Mouse (Mus musculus) limb, embryonic 13.5 days (tissue): ENCODE results near the gene Fam19a3. TPM values are rescaled to one million over a fixed set of nuclear protein-coding genes. Genes with fewer than 3 reads are reported as not detected.

Experiments used
- ATAC-seq: fragments of 200-750 bp; cut with Nextera tagmentation; 2 replicates; pipeline ENCODE4 v1.8.0; 2017; ENCODE audit warnings: low read depth, moderate number of reproducible peaks, moderate TSS enrichment; ENCODE audit not compliant: low FRiP score
- H3K27ac ChIP-seq: fragments of 300-500 bp; sonication (generic); 2 replicates; pipeline ENCODE4 v1.5.1; 2015; ENCODE audit warnings: inconsistent platforms, mild to moderate bottlenecking, moderate library complexity
- H3K27me3 ChIP-seq: fragments of 300-500 bp; sonication (generic); 2 replicates; pipeline ENCODE4 v1.6.1; 2015; ENCODE audit warnings: mild to moderate bottlenecking, inconsistent platforms
- H3K36me3 ChIP-seq: fragments of 300-500 bp; sonication (generic); 2 replicates; pipeline ENCODE4 v1.6.1; 2015; ENCODE audit warnings: inconsistent platforms, mild to moderate bottlenecking, moderate library complexity
- H3K4me1 ChIP-seq: fragments of 300-500 bp; sonication (generic); 2 replicates; pipeline ENCODE4 v1.6.1; 2015; ENCODE audit warnings: inconsistent platforms
- H3K4me2 ChIP-seq: fragments of 300-500 bp; sonication (generic); replicated peaks from 2 replicates; pipeline ENCODE4 v1.6.1; 2015; ENCODE audit warnings: inconsistent platforms, mild to moderate bottlenecking, moderate library complexity
- H3K4me3 ChIP-seq: fragments of 300-500 bp; sonication (generic); 2 replicates; pipeline ENCODE4 v1.5.1; 2015; ENCODE audit warnings: moderate library complexity, mild to moderate bottlenecking, inconsistent platforms
- H3K9ac ChIP-seq: fragments of 300-500 bp; sonication (generic); 2 replicates; pipeline ENCODE4 v1.6.1; 2015; ENCODE audit warnings: mild to moderate bottlenecking, inconsistent platforms
- H3K9me3 ChIP-seq: fragments of 300-500 bp; sonication (generic); 2 replicates; pipeline ENCODE4 v1.6.1; 2016; ENCODE audit warnings: inconsistent platforms
- WGBS: fragments of 180-500 bp; shearing (Covaris S2); methylation state at CpG from one replicate; pipeline ENCODE4 v1.1.7; 2015; 5-methylcytosine and 5-hydroxymethylcytosine counted together
- polyA plus RNA-seq: library from polyadenylated mRNA; unstranded; fragments of >200 nt; fragmentation: Nextera tagmentation; extraction: Ambion mirVana; gene quantifications from 2 replicates; pipeline ENCODE4 v1.2.1, GENCODE M21; 2015

Fam19a3 gene
- polyA plus RNA-seq, 1 experiment from 2014 or later = 0.23 TPM

DNA sequence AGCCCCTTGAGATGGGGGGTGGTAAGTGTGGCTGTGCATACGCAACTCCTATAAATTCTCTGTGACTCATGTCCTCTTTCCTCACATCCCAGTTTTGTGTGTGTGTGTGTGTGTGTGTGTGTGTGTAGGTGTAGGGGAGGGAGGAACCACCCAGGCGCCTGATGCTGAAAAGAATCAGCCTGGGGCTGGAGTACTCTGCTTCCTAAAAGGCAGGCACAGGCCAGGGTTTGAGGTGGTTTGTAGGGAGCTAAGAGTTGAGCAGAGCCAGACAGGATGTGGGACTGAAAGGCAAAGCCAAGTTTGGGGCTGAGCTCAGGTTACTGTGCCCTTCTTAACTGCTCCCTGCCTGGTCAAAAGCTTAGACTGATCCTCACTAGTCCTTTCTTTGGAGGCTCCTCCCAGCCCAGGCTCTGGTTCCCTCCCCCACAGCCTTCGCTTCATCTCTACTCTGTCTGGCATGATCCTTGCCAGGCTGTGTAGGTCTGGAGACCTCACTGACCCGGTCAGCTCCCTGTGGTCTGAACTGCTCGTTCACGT lies 8.8 kb upstream of the Fam19a3 start:
- peak overlapping the region; percentile 85 for H3K9ac ChIP-seq
- 8% methylated on average over 6 of the region's 6 CpGs for WGBS
- peak overlapping the region; percentile 91 for H3K4me2 ChIP-seq
- peaks cover 6% of the 10 kb centered on the region for H3K27me3 ChIP-seq
- peaks cover 60% of the 10 kb centered on the region for H3K4me1 ChIP-seq
- H3K4me3 ChIP-seq = peak overlapping the region; percentile 78
- no peaks in the 10 kb centered on the region for H3K9me3 ChIP-seq
- ATAC-seq = peak; percentile 39
- H3K27ac ChIP-seq = peak overlapping the region; percentile 90
- H3K36me3 ChIP-seq = peaks cover 39% of the 10 kb centered on the region

DNA sequence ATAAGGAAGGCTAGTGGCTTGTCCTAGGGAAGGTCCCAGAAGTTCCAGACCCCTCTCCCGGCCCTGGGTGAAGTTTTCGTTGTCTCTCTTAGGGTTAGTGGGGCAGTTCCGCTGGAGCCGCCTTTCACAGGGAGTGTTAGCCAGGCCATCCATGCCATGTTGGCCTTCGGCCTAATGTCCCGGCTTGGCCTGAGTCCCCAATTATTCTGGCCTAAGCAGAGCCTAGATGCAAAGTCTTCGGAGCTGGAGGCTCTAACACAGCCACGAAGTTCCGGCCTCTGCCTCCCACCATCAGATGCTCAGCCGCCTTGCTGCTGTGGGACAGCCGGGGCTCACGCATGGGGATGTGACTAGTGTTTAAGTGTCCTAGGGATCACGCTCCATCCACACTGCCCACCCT lies 8.2 kb upstream of the Fam19a3 start:
- Histone ChIP-seq H3K27me3 (peaks cover 12% of the 10 kb centered on the region), H3K36me3 (peaks cover 33% of the 10 kb centered on the region), H3K4me3 (peak overlapping the region; percentile 78), H3K4me1 (peaks cover 54% of the 10 kb centered on the region), H3K4me2 (peak overlapping the region; percentile 91), H3K9ac (peak overlapping the region; percentile 85), H3K9me3 (no peaks in the 10 kb centered on the region), H3K27ac (peak overlapping the region; percentile 90)
- no peak for ATAC-seq
- WGBS = 15% methylated on average over 13 of the region's 13 CpGs

DNA sequence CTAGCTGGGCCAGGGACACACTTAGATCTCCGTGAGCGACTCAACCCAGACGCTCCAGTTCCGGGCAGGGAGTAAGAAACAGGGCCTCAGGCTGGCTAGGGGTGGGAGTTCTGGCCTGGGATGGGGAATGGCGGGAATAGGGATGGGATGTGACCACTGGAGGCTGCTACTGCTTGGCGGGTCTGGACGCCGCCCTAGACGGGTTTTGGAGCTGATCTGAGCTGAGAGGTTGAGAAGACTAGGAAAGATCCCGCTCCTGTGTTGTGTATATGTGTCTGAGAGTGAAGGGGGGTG lies 7.6 kb upstream of the Fam19a3 start:
- H3K4me2 ChIP-seq = peak overlapping the region; percentile 91
- peak overlapping the region; percentile 90 for H3K27ac ChIP-seq
- H3K27me3 ChIP-seq = peaks cover 18% of the 10 kb centered on the region
- H3K9ac ChIP-seq = peak overlapping the region; percentile 85
- under 1% methylated on average over 10 of the region's 10 CpGs for WGBS
- no peaks in the 10 kb centered on the region for H3K9me3 ChIP-seq
- H3K4me1 ChIP-seq = peaks cover 48% of the 10 kb centered on the region
- H3K4me3 ChIP-seq = peak overlapping the region; percentile 78
- ATAC-seq = peak; percentile 12
- H3K36me3 ChIP-seq = peaks cover 27% of the 10 kb centered on the region

DNA sequence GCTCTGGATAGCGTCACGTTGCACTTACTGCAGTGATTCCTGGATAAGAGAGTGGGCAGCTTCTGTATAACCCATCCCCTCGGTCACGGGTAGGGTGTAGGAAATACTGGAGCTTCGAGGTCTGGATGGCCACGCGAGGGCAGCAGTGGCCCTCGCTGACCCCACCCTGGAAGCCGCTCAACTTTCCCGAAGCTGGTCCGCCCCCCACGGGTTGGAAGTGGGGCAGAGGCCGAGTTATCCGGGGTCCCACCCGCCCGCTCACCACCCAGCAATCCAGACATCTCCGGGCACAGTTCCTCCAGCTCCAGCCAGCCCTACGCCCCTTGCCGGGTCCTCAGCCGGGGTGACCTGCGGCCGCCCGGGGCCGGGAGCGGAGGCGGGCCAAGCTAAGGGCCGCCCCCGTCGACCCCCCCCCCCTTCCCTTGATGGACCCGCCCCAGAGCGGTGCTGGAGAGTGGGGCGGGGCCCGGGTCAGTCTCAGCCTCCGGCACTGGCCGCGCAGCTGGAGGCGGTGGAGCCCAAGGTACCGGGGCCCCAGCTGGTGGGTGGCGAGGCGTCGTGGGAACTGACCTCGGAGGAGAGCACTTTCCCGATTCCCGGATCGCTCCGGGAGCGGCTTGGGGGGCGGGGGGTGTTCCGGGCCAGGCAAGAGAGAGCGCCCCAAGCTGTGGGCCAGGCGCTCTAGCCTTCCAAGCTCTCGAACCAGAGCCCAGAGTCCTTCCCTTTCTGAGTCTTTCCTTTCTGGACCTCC lies 7.1 kb upstream of the Fam19a3 start:
- peak; percentile 89 for ATAC-seq
- peak overlapping the region; percentile 90 for H3K27ac ChIP-seq
- H3K4me3 ChIP-seq = peak overlapping the region; percentile 78
- peaks cover 23% of the 10 kb centered on the region for H3K27me3 ChIP-seq
- peak overlapping the region; percentile 85 for H3K9ac ChIP-seq
- peaks cover 22% of the 10 kb centered on the region for H3K36me3 ChIP-seq
- under 1% methylated on average over 40 of the region's 52 CpGs for WGBS
- H3K4me2 ChIP-seq = peak overlapping the region; percentile 91
- peaks cover 43% of the 10 kb centered on the region for H3K4me1 ChIP-seq
- H3K9me3 ChIP-seq = no peaks in the 10 kb centered on the region

GRCm38 (mm10) chr3:104788075-104788474 lies 6.4 kb upstream of the Fam19a3 start, which contains the start of gene Rhoc:
Gene Rhoc, plus strand, starts transcription at chr3:104788375.
- peaks cover 30% of the 10 kb centered on the region for H3K27me3 ChIP-seq
- H3K4me3 ChIP-seq = peak within 1 kb of the TSS; percentile 78
- H3K27ac ChIP-seq = peak within 1 kb of the TSS; percentile 90
- 25% methylated on average over 3 of the region's 3 CpGs for WGBS
- no peaks in the 10 kb centered on the region for H3K9me3 ChIP-seq
- H3K4me2 ChIP-seq = peak within 1 kb of the TSS; percentile 91
- no peak for ATAC-seq
- H3K4me1 ChIP-seq = peaks cover 36% of the 10 kb centered on the region
- peaks cover 16% of the 10 kb centered on the region for H3K36me3 ChIP-seq
- H3K9ac ChIP-seq = peak within 1 kb of the TSS; percentile 85

- Histone ChIP-seq H3K4me2 (no peak overlapping the region), H3K4me1 (peaks cover 31% of the 10 kb centered on the region), H3K27me3 (peaks cover 58% of the 10 kb centered on the region), H3K9ac (no peak overlapping the region), H3K27ac (no peak overlapping the region), H3K36me3 (no peaks in the 10 kb centered on the region), H3K4me3 (no peak overlapping the region), H3K9me3 (no peaks in the 10 kb centered on the region)
- 92% methylated on average over 6 of the region's 6 CpGs for WGBS
- ATAC-seq = no peak
Measured at GRCm38 (mm10) chr3:104785284-104785683, 3.6 kb upstream of the Fam19a3 start.

GRCm38 (mm10) chr3:104783971-104784500 lies 2.4 kb upstream of the Fam19a3 start:
- H3K27me3 ChIP-seq = peaks cover 70% of the 10 kb centered on the region
- H3K4me3 ChIP-seq = no peak overlapping the region
- no peak for ATAC-seq
- no peaks in the 10 kb centered on the region for H3K36me3 ChIP-seq
- H3K27ac ChIP-seq = no peak overlapping the region
- H3K9me3 ChIP-seq = no peaks in the 10 kb centered on the region
- no peak overlapping the region for H3K9ac ChIP-seq
- peaks cover 22% of the 10 kb centered on the region for H3K4me1 ChIP-seq
- 41% methylated on average over 14 of the region's 14 CpGs for WGBS
- H3K4me2 ChIP-seq = no peak overlapping the region

DNA sequence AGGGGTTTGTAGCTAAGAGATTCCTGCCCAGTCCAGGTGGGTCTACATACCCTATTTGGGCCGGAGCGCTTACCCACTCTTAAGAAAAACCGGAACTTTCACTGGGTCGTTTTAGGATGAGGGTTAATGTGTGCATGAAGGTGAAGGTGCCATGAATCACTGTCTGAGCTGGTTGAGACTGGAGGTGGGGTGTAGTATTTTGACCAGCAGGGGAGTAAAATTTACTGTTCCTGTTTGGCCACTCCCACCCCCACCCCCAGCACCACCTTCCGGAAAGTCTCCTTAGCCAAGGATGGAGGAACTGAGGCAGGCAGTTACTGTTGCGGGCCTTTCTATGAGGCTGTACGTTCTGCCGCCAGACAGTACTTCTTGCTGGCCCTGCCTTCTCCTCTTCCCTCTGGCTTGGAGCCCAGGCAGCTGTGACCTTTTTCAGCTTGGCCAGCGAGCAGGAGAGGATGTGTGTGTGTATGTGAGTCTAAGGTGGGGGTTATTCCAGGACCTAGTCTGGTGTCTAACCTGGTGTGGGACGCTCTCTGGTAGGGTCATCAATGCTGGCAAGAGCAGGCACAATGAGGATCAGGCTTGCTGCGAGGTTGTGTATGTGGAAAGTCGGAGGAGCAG lies 531 bp upstream of the Fam19a3 start:
- Histone ChIP-seq H3K4me1 (peaks cover 28% of the 10 kb centered on the region), H3K4me2 (peak overlapping the region; percentile 98), H3K27ac (no peak overlapping the region), H3K4me3 (peak overlapping the region; percentile 53), H3K9me3 (no peaks in the 10 kb centered on the region), H3K27me3 (peaks cover 88% of the 10 kb centered on the region), H3K9ac (peak overlapping the region; percentile 66; the same call in 1 of the 2 replicates), H3K36me3 (no peaks in the 10 kb centered on the region)
- WGBS = 15% methylated on average over 12 of the region's 12 CpGs
- no peak for ATAC-seq

DNA sequence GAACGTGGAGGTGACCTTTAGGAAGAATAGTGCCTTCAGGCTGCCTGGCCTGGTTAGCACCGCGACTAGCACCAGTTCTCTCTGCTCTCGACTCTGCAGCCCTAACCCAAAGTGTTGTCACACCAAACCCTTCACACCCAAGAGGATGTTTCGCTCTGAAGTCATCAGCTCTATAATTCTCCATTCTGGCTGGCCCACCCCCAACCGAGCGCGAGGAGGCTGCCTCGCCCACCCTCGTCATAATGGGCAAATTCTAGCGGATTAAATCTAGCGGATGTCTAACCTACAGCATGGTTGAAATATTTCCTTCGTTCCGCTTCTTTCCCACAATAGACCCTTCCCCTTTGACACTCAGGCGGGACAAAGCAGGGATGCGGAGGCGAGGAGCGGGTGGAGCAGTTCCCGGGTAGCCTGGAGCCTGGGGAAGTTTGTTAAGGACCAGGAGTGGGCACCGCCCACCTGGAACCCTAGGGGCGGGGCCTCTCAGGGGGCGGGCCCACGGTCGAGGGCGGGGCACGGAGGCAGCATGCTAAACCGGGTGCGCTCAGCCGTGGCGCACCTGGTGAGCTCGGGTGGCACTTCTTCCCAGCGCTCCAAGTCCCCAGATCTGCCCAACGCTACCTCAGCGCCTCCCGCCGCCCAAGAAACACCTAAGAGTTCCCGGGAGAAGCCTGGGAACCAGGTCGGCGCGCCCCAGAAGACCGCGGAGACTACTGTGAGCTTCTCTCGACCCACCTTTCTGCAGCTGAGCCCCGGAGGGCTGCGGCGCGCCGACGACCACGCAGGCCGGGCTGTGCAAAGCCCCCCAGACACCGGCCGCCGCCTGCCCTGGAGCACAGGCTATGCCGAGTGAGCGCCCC lies 849 bp downstream of the Fam19a3 start, which contains the start of gene Ppm1j:
Gene Ppm1j (plus strand): TSS at position 496 of the 860 bp plus-strand sequence.
- H3K36me3 ChIP-seq = no peaks in the 10 kb centered on the region
- peak within 1 kb of the TSS; percentile 98 for H3K4me2 ChIP-seq
- no peak within 1 kb of the TSS for H3K27ac ChIP-seq
- peak; percentile 76 for ATAC-seq
- H3K9me3 ChIP-seq = no peaks in the 10 kb centered on the region
- peaks cover 99% of the 10 kb centered on the region for H3K27me3 ChIP-seq
- 2% methylated on average over 56 of the region's 56 CpGs for WGBS
- peak within 1 kb of the TSS; percentile 66 for H3K9ac ChIP-seq
- H3K4me3 ChIP-seq = peak within 1 kb of the TSS; percentile 53
- H3K4me1 ChIP-seq = peaks cover 32% of the 10 kb centered on the region

GRCm38 (mm10) chr3:104779949-104780348 lies 1.7 kb downstream of the Fam19a3 start:
- H3K4me2 ChIP-seq = no peak overlapping the region
- H3K9ac ChIP-seq = no peak overlapping the region
- 2% methylated on average over 7 of the region's 7 CpGs for WGBS
- H3K9me3 ChIP-seq = no peaks in the 10 kb centered on the region
- peaks cover 93% of the 10 kb centered on the region for H3K27me3 ChIP-seq
- no peaks in the 10 kb centered on the region for H3K36me3 ChIP-seq
- no peak overlapping the region for H3K27ac ChIP-seq
- 0 out of 2 replicates have a peak overlapping the region, but pooled peaks have one; percentile 53 for H3K4me3 ChIP-seq
- H3K4me1 ChIP-seq = peaks cover 32% of the 10 kb centered on the region
- no peak for ATAC-seq

DNA sequence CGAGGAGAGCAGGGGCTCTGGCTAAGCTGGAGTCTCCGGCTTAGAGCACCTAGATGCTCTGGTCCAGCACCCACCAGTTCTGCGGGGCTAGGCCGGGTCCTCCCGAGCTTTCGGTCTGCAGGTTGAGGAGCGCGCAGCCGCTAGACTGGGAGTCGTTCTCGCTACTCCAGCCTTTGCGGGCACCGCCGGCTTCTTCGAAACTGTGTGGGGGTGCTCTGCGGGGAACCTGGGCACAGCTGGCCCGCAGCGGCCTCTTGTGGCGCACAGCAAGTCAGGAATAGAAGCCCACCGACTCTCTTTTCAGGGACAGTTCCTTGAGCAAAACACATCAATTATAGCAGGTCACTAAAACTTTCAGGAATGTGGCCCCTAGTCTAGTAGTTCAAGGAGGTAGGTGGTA lies 4.3 kb downstream of the Fam19a3 start:
- 2% methylated on average over 20 of the region's 20 CpGs for WGBS
- Histone ChIP-seq H3K9ac (peak overlapping the region; percentile 58), H3K27ac (no peak overlapping the region), H3K27me3 (peaks cover 67% of the 10 kb centered on the region), H3K4me1 (peaks cover 44% of the 10 kb centered on the region), H3K36me3 (no peaks in the 10 kb centered on the region), H3K4me2 (peak overlapping the region; percentile 78), H3K4me3 (peak overlapping the region; percentile 46), H3K9me3 (no peaks in the 10 kb centered on the region)
- ATAC-seq = no peak
